Mouse (Mus musculus): ENCODE results near the gene Carhsp1. TPM values are rescaled to one million over a fixed set of nuclear protein-coding genes. Genes with fewer than 3 reads are reported as not detected.

Gene Carhsp1
- polyA plus RNA-seq, 1 experiment from 2014 or later: 84.0 TPM

DNA sequence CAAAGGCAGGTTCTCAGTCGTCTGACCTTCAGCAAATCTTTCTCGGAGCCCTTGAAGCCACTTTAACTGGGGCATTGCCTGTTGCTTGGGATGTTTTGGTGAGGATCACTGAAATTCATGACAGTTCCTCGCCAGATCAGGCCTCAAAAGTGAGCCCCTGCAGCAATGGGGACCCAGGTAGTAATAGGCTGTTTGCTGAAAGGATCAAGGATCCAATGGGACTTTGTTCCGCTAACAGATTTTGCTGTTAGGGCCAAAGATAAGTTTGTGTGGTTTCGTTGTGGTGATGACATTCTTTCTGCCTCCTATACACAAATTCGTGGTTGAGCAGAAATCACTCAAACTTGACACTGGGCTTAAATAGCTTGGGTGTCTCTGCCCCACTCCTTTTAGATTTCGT is 33.8 kb downstream of the Carhsp1 start:
- H3K9me3 ChIP-seq (replicated peaks): no peaks in the 10 kb centered on the region
- no peak for ATAC-seq (ENCODE audit: insufficient number of reproducible peaks, low FRiP score, low TSS enrichment, low read depth)
- peak overlapping the region; percentile 84 for H3K27ac ChIP-seq (replicated peaks)
- H3K4me2 ChIP-seq (replicated peaks): peak overlapping the region; percentile 86
- peak overlapping the region; percentile 62 for H3K4me3 ChIP-seq (replicated peaks)
- no peaks in the 10 kb centered on the region for H3K27me3 ChIP-seq
- H3K4me1 ChIP-seq: peaks cover 22% of the 10 kb centered on the region
- H3K36me3 ChIP-seq: peaks cover 22% of the 10 kb centered on the region; the same call in 1 of the 2 replicates
- 35% methylated on average over 7 of the region's 7 CpGs for WGBS
- peak overlapping the region; percentile 89 for H3K9ac ChIP-seq

DNA sequence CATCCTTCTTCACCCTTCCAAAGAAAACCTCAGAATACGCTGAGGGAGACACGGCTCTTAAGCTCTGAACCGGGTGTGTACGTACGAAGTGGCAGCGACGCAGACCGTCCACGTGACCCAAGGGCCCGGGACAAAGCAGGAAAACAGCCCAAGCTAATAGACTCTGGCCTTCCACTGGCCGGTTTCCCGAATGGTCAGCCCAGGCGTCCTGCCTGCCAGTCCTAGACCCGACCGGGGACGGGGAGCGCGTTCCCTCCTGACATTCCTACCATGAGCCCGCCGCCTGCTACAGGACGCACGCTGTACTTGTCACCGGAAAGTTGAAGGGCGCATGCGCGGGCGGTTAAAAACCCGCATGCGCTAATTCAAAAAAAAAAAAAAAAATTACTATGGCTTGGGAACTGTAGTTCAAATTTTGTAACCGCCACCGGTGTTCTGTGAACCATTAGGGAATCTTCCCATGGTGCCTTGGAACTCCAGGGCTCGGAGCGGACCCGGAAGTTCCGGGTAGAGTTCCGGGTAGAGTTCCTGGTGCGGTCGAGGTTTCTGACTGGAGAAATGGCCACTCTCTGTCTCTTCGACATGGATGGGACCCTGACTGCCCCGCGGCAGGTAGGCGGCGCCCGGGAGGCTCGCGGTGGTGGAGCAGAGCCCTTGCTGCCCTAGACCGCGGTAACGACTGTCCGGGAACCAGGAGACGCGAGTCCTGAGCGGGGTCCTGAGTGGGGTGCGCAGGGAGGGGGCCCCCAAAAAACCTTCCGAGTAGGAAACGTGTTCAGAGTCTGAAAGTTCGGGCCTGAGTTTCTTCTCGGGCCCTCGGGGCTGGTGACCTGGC is 34.5 kb downstream of the Carhsp1 start, which contains the start of the genes Pmm2 and Tmem186:
Gene Pmm2 (plus strand): TSS at position 458 of the 835 bp plus-strand sequence.
Gene Tmem186 (minus strand): TSS at position 496 of the 835 bp plus-strand sequence.
- peak within 1 kb of the TSS; percentile 86 for H3K4me2 ChIP-seq (replicated peaks)
- H3K4me3 ChIP-seq (replicated peaks): peak within 1 kb of the TSS; percentile 62
- WGBS: under 1% methylated on average over 59 of the region's 59 CpGs
- peak within 1 kb of the TSS; percentile 84 for H3K27ac ChIP-seq (replicated peaks)
- no peaks in the 10 kb centered on the region for H3K9me3 ChIP-seq (replicated peaks)
- peak; percentile 94 for ATAC-seq (ENCODE audit: insufficient number of reproducible peaks, low FRiP score, low TSS enrichment, low read depth)
- peaks cover 22% of the 10 kb centered on the region for H3K4me1 ChIP-seq
- H3K27me3 ChIP-seq: no peaks in the 10 kb centered on the region
- H3K9ac ChIP-seq: peak within 1 kb of the TSS; percentile 89
- peaks cover 18% of the 10 kb centered on the region for H3K36me3 ChIP-seq

DNA sequence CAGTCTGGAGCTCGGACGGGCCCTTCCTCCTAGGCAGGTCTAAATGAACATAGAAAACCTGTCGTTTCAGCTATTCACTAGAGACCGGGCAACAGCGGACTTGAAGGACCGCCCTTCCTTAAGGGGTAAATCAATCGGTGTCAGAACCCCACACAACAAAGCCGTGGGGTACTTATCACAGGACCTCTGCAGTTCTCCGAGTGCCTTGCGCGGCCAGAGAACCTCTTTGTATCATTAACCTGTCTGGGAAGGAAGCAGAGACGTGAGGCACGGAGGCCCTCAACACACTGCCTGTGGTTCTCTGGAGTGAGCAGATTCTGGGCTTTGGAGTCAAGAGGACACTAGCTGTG is 35.1 kb downstream of the Carhsp1 start:
- Histone ChIP-seq H3K4me3 (replicated peaks) (peak overlapping the region; percentile 62), H3K27ac (replicated peaks) (peak overlapping the region; percentile 84), H3K9me3 (replicated peaks) (no peaks in the 10 kb centered on the region), H3K27me3 (no peaks in the 10 kb centered on the region), H3K4me2 (replicated peaks) (peak overlapping the region; percentile 86), H3K36me3 (peaks cover 21% of the 10 kb centered on the region), H3K4me1 (peaks cover 22% of the 10 kb centered on the region), H3K9ac (peak overlapping the region; percentile 89)
- WGBS: under 1% methylated on average over 13 of the region's 13 CpGs
- ATAC-seq (ENCODE audit: insufficient number of reproducible peaks, low FRiP score, low TSS enrichment, low read depth): peak; percentile 1; the same call in 1 of the 2 replicates

DNA sequence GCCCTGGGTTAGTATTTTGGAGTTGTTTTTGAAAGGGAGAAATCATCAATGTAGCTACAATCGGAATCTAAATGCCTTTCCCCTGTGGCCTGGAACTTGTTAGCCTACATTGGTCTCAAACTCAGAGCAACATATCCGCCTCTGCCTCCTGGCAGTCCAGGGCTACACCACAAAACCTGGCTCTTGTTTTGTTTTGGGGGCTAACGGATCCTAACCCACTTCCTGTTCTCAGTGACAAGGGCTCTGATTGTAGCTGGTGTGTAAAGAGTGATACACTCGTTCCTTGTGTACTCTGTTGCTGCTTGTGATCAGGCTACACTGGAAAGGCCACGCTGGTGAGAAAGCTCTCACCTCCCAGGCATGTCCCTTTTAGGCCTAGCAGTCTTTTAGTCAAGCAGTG is 40.5 kb downstream of the Carhsp1 start:
- H3K9ac ChIP-seq: no peak overlapping the region
- H3K4me3 ChIP-seq (replicated peaks): no peak overlapping the region
- H3K27ac ChIP-seq (replicated peaks): no peak overlapping the region
- no peaks in the 10 kb centered on the region for H3K27me3 ChIP-seq
- no peak overlapping the region for H3K4me2 ChIP-seq (replicated peaks)
- peaks cover 26% of the 10 kb centered on the region for H3K36me3 ChIP-seq
- no peaks in the 10 kb centered on the region for H3K9me3 ChIP-seq (replicated peaks)
- WGBS: 83% methylated on average over 5 of the region's 5 CpGs
- no peak for ATAC-seq (ENCODE audit: insufficient number of reproducible peaks, low FRiP score, low TSS enrichment, low read depth)
- H3K4me1 ChIP-seq: peaks cover 8% of the 10 kb centered on the region

DNA sequence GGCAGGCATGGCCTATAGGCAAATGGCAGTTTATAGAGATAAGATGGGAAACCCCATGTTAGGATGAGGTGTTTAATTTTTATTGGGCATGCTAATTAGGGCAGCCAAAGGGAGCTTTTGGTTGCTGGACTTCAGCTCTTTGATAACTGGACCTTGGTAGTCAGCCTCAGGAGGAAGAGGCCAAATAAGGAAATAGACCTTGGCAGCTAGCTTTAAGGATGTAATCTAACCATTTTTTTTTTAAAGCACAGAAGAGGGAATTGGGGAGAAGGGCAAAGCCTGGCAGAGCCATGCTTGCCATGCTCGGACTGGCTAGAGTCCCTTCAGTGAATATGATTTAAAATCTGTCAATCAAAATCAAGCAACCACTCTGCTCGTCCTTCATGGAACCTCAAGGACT is 41.5 kb downstream of the Carhsp1 start:
- no peak for ATAC-seq (ENCODE audit: insufficient number of reproducible peaks, low FRiP score, low TSS enrichment, low read depth)
- Histone ChIP-seq H3K27me3 (no peaks in the 10 kb centered on the region), H3K9ac (no peak overlapping the region), H3K4me2 (replicated peaks) (no peak overlapping the region), H3K9me3 (replicated peaks) (no peaks in the 10 kb centered on the region), H3K36me3 (peaks cover 25% of the 10 kb centered on the region), H3K27ac (replicated peaks) (no peak overlapping the region), H3K4me1 (no peaks in the 10 kb centered on the region), H3K4me3 (replicated peaks) (no peak overlapping the region)
- 71% methylated on average over 2 of the region's 2 CpGs for WGBS

DNA sequence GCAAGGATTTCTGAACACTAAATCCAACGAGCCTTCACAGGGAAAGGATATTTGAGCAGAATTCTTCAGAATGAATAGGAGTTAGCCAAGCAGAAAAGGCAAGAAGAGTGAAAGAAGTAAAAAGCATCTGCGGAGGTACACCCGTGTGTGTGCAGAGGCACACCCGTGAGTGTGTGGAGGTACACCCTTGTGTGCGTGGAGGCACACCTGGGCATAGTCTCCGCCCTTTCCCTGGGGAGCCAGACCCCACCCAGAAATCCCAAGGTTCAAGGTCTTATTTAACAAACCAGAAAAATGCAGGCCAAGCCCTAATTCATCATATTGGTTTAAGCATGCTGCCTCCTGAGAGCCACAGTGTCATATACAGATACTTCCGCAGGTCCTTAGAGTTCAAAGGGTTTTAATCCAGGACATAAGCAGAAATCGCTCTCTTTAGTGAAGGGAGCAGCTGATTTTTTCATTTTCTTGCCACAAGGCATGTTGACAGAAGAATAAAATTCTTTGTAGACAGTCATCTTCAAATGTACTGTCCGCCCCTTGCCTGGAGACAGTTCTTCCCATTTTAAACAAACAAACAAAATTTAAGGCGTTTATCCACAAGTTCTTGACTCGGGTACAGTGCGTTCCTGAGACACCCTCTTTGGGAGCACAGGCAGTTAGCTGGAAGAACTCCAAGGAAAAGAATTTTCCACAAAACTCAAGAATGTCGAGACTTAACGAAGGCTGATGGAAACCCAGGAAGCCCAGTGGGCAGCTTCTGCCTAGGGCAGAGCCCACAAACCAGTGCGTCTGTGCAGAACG is 51.4 kb downstream of the Carhsp1 start:
- no peaks in the 10 kb centered on the region for H3K4me1 ChIP-seq

DNA sequence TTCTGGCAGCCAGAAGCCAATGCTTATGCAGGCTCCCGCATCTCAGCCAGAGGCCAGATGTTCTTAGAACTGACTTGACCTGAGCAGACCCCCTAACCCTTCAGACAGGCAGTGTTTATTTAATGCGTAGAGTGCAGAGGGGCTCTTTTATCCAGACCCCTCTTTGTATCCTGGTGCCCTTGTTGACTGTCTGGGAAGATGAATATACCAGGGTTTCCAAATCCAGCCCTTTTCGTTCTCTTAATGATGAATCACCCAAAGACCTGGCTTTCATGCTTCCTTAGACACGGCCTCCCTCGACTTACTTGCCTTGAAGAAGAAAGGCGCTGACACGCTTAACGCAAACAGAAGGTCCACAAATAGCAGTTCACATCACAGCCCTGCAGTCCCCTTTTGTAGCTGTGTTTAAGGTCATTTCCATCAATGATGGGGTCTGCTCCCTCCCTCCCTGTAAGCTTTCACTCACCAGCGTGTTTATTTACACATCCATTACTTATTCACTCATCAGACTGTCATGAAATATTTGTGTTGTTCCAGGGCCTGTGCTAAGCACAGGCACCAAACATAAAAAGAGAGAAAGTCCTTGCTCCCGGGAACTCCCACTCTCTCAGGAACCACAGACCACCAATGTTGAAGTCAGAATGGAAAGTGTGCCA is 52.2 kb downstream of the Carhsp1 start:
- H3K4me3 ChIP-seq (replicated peaks): no peak overlapping the region
- no peaks in the 10 kb centered on the region for H3K36me3 ChIP-seq
- no peak overlapping the region for H3K4me2 ChIP-seq (replicated peaks)
- H3K9ac ChIP-seq: no peak overlapping the region
- WGBS: 67% methylated on average over 10 of the region's 10 CpGs
- no peaks in the 10 kb centered on the region for H3K27me3 ChIP-seq
- no peak for ATAC-seq (ENCODE audit: insufficient number of reproducible peaks, low FRiP score, low TSS enrichment, low read depth)
- H3K27ac ChIP-seq (replicated peaks): peak overlapping the region; percentile 44; the same call in 1 of the 2 replicates
- H3K4me1 ChIP-seq: no peaks in the 10 kb centered on the region
- no peaks in the 10 kb centered on the region for H3K9me3 ChIP-seq (replicated peaks)

More for the DNA sequence above, 51.4 kb downstream of the Carhsp1 start:
- Histone ChIP-seq H3K9ac (no peak overlapping the region), H3K4me3 (replicated peaks) (no peak overlapping the region), H3K4me2 (replicated peaks) (no peak overlapping the region), H3K27ac (replicated peaks) (peak overlapping the region; percentile 44; the same call in 1 of the 2 replicates), H3K27me3 (no peaks in the 10 kb centered on the region), H3K36me3 (no peaks in the 10 kb centered on the region), H3K9me3 (replicated peaks) (no peaks in the 10 kb centered on the region)
- 64% methylated on average over 16 of the region's 16 CpGs for WGBS
- no peak for ATAC-seq (ENCODE audit: insufficient number of reproducible peaks, low FRiP score, low TSS enrichment, low read depth)

DNA sequence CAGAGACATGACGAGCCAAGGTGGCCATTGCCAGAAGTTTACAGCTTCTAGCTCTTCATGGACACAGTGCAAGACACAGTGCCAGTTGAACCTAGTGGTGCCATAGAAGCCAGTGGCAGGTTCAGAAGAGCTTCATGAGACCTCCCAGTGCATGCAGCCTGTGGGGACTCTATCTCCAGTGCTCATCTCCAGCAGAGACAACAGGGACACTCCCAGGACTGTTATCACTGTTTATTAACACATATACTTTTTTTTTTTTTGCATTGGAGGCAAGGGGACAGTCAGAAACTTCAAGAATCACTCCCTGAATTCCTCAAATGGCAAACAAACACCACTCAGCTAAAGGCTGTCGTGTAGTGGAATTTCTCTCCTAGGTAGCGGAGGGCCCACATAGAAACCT is 58.5 kb downstream of the Carhsp1 start:
- Histone ChIP-seq H3K4me2 (replicated peaks) (no peak overlapping the region), H3K4me1 (no peaks in the 10 kb centered on the region), H3K27ac (replicated peaks) (no peak overlapping the region), H3K9me3 (replicated peaks) (no peaks in the 10 kb centered on the region), H3K36me3 (0 out of 2 replicates have a peak, but pooled peaks cover 7% of the 10 kb centered on the region), H3K27me3 (no peaks in the 10 kb centered on the region), H3K4me3 (replicated peaks) (no peak overlapping the region), H3K9ac (no peak overlapping the region)
- 85% methylated on average over 3 of the region's 3 CpGs for WGBS
- ATAC-seq (ENCODE audit: insufficient number of reproducible peaks, low FRiP score, low TSS enrichment, low read depth): no peak

DNA sequence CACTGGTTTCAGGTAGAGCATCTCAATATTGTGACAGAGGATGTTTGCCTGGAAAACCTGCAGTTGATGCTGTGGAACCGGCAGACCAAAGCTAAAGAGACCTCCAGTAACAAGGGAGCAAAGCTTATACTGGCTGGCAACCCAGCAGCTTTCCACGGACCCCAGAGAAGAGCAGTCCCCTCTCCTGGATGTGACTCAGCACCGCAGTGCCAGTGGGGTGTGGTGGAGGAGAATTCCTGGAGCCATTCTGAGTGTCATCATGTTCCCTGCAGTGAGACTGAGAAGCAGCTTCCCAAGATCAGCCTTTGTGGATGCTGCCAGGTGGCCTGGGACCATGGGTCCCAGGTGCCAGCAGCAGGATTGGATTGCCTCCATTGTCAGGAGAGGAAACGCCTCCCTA is 58.9 kb downstream of the Carhsp1 start:
- 0 out of 2 replicates have a peak, but pooled peaks cover 7% of the 10 kb centered on the region for H3K36me3 ChIP-seq
- H3K9me3 ChIP-seq (replicated peaks): no peaks in the 10 kb centered on the region
- 79% methylated on average over 4 of the region's 4 CpGs for WGBS

DNA sequence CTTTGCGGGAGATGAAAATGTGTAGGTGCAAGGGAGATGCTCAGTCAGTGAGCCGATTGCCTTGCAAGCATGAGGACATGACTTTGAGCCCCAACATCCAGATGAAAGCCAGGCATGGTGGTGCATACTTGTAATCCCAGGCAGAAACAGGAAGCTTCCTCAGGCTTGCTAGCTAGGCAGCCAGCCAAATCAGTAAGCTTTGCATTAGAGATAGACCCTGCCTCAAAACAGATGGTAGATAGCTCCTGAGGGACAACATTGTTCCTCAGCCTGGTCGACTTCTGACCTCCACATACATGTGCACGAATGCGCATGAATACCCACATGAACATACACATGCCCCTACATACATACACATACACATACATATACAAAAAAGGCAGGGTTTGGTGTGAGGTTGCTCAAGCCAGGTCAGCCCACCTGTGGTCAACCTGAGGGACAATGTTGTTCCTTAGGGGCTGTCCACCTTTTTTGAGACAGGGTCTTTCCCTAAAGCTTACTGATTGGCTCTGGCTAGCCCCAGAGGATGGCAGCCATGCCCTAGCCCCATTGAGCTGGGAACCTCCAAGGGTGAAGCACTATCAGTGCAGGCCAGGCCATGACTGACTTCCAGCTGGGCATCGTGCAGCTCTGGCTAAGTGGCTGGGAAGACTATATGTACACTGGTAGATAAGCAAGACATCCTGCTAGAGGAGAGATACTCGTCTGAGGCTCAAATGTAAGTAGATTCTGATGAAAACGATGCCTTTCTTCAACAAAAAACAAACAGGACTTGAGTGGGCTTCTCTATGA is 59.5 kb downstream of the Carhsp1 start:
- Histone ChIP-seq H3K27me3 (no peaks in the 10 kb centered on the region), H3K9me3 (replicated peaks) (no peaks in the 10 kb centered on the region), H3K9ac (no peak overlapping the region), H3K4me2 (replicated peaks) (no peak overlapping the region), H3K4me1 (no peaks in the 10 kb centered on the region), H3K4me3 (replicated peaks) (no peak overlapping the region), H3K36me3 (0 out of 2 replicates have a peak, but pooled peaks cover 7% of the 10 kb centered on the region), H3K27ac (replicated peaks) (no peak overlapping the region)
- 85% methylated on average over 8 of the region's 8 CpGs for WGBS
- ATAC-seq (ENCODE audit: insufficient number of reproducible peaks, low FRiP score, low TSS enrichment, low read depth): no peak

More for the DNA sequence above, 58.9 kb downstream of the Carhsp1 start:
- Histone ChIP-seq H3K27ac (replicated peaks) (no peak overlapping the region), H3K9ac (no peak overlapping the region), H3K4me2 (replicated peaks) (no peak overlapping the region), H3K4me1 (no peaks in the 10 kb centered on the region), H3K27me3 (no peaks in the 10 kb centered on the region), H3K4me3 (replicated peaks) (no peak overlapping the region)
- ATAC-seq (ENCODE audit: insufficient number of reproducible peaks, low FRiP score, low TSS enrichment, low read depth): no peak

Data from embryonic facial prominence, embryonic 15.5 days (tissue).